Mouse (Mus musculus) monocyte, adult 2 months (primary cell): ENCODE results near the gene Iqcf4.

Experiments used
- DNase-seq, 2 experiments: peaks; one replicate each; pipeline ENCODE4 v3.0.0; 2022; ENCODE audit warnings: low spot score in 2 of 2, low read depth in 1 of 2

The Iqcf4 gene

DNA sequence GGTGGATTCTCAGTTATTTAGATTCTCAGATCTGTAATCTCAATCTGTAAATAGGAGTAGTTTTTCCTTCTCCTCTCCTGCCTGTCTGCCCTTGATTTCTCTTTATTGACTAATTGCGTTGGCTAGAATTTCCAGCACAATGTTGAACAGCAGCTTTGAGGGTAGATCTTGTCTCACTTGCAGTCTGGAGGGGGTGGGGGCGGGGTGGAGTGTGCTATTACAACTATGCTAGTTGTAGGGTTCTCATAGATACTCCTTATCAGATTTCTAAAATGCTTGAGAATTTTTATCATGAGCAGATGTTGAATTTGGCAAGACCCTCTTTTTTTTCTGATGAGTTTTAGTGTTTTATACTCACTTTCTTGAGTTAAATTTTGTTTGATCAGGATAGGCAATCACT is 51.4 kb downstream of the Iqcf4 start:
- no peak for DNase-seq
